Mouse (Mus musculus) limb, embryonic 14.5 days (tissue): ENCODE data around the gene Gm10065. TPM values are rescaled to one million over a fixed set of nuclear protein-coding genes. Genes with fewer than 3 reads are reported as not detected.
A peak's percentile ranks its signal among the peaks of the same experiment; 100 is the strongest.

Experiments
- ATAC-seq: fragments of 200-750 bp; cut with Nextera tagmentation; 2 replicates; pipeline ENCODE4 v1.8.0; 2017; ENCODE audit warnings: low read depth, moderate number of reproducible peaks, moderate TSS enrichment; ENCODE audit not compliant: low FRiP score
- DNase-seq: peaks from one replicate; pipeline ENCODE4 v3.0.0-alpha.2; 2015; ENCODE audit warnings: low spot score
- H3K27ac ChIP-seq: fragments of 300-500 bp; sonication (generic); replicated peaks from 2 replicates; pipeline ENCODE4 v1.5.1; 2014; ENCODE audit warnings: low read depth, mild to moderate bottlenecking, low read length, moderate library complexity, mixed read lengths
- H3K27me3 ChIP-seq: fragments of 300-500 bp; sonication (generic); 2 replicates; pipeline ENCODE4 v1.6.1; 2014; ENCODE audit warnings: low read length, mixed read lengths; ENCODE audit not compliant: control insufficient read depth, insufficient read depth
- H3K36me3 ChIP-seq: fragments of 300-500 bp; sonication (generic); 2 replicates; pipeline ENCODE4 v1.6.1; 2014; ENCODE audit warnings: mild to moderate bottlenecking, low read length, moderate library complexity, mixed read lengths; ENCODE audit not compliant: control insufficient read depth, insufficient read depth
- H3K4me1 ChIP-seq: fragments of 300-500 bp; sonication (generic); 2 replicates; pipeline ENCODE4 v1.6.1; 2014; ENCODE audit warnings: antibody characterized with exemption, low read length, mixed read lengths; ENCODE audit not compliant: control insufficient read depth, insufficient read depth
- H3K4me2 ChIP-seq: fragments of 300-500 bp; sonication (generic); replicated peaks from 2 replicates; pipeline ENCODE4 v1.6.1; 2014; ENCODE audit warnings: low read depth, mild to moderate bottlenecking, low read length, moderate library complexity; ENCODE audit not compliant: severe bottlenecking
- H3K4me3 ChIP-seq: fragments of 300-500 bp; sonication (generic); replicated peaks from 2 replicates; pipeline ENCODE4 v1.5.1; 2014; ENCODE audit warnings: low read length
- H3K9ac ChIP-seq: fragments of 300-500 bp; sonication (generic); 2 replicates; pipeline ENCODE4 v1.6.1; 2014; ENCODE audit warnings: mild to moderate bottlenecking, low read depth, low read length, moderate library complexity; ENCODE audit not compliant: severe bottlenecking
- H3K9me3 ChIP-seq: fragments of 300-500 bp; sonication (generic); 2 replicates; pipeline ENCODE4 v1.6.1; 2016; ENCODE audit warnings: low read length; ENCODE audit not compliant: control insufficient read depth
- POLR2A ChIP-seq: fragments of 200-500 bp; IDR thresholded peaks from 2 replicates; pipeline ENCODE4 v1.8.0; 2012; ENCODE audit warnings: inconsistent platforms, mild to moderate bottlenecking, moderate library complexity, borderline replicate concordance; ENCODE audit not compliant: insufficient read depth, insufficient read length; ENCODE audit errors: extremely low read depth
- WGBS: fragments of 180-500 bp; shearing (Covaris S2); extraction: QIAGEN DNeasy Blood & Tissue Kit; methylation state at CpG from one replicate; pipeline ENCODE4 v1.1.7; 2014; 5-methylcytosine and 5-hydroxymethylcytosine counted together
- microRNA counts: library from miRNA; unstranded; fragments of <30 nt; microRNA quantifications from one replicate; lab custom pipeline; 2016
- microRNA-seq: library from miRNA; unstranded; fragments of <30 nt; microRNA quantifications from one replicate; pipeline ENCODE4, GENCODE M21; 2016
- polyA plus RNA-seq, 2 experiments: library from polyadenylated mRNA; depleted of rRNA in 1 of 2; stranded (reverse) in 1 of 2; unstranded in 1 of 2; fragments of >200 nt; fragmentation: Nextera tagmentation in 1 of 2; extraction: Ambion mirVana in 1 of 2; gene quantifications; 2 replicates each; pipeline versions ENCODE4 v1.2.1 to v1.2.3; 2012 to 2014

Gene Gm10065
- polyA plus RNA-seq, 2 experiments: not detected

DNA sequence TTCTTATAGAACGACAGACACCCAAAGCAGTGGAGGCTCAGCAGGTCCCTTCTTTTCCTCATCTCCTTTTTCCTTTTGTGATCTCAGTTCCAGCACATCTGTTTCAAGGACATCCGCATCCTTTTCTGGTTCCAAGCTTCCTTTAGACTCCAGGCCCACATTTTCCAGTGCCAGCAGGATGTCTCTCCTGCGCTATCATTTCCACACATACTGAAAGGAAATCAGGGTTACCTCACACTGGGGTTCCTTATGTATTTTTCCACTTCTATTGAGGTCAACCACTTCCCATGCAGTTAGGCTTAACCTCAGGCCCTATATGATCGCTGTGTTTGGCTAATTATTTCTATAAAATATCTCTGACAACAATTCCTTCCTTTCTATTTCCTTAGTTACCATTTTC is 43.8 kb downstream of the Gm10065 start:
- no peak overlapping the region for H3K4me2 ChIP-seq
- H3K4me1 ChIP-seq: no peaks in the 10 kb centered on the region
- no peaks in the 10 kb centered on the region for H3K27me3 ChIP-seq
- H3K36me3 ChIP-seq: no peaks in the 10 kb centered on the region
- DNase-seq (no peak), ATAC-seq (no peak)
- H3K9me3 ChIP-seq: no peaks in the 10 kb centered on the region
- no peak overlapping the region for H3K4me3 ChIP-seq
- no peak for TF ChIP-seq POLR2A
- no peak overlapping the region for H3K27ac ChIP-seq
- 83% methylated on average over 4 of the region's 4 CpGs for WGBS
- H3K9ac ChIP-seq: no peak overlapping the region

MicroRNAs encoded within 50 kb of the gene (microRNA counts, 519-probe panel; counts per million panel counts)
- 3,333 counts per million, percentile 65 among the panel's probes with 10 or more counts for microRNA mmu-miR-1896 (lab: Ali Mortazavi, UCI)

Small RNA genes within 50 kb of the gene (microRNA-seq; reads per million reads assigned to microRNA genes)
- gene Mir1896: not detected

Other genes with a start within 250 kb of the Gm10065 start
- gene Gpx5, start 186.7 kb downstream of the Gm10065 start, polyA plus RNA-seq (2012; rRNA removed): 0.05 and 0.29 TPM in 2 replicates
- not detected in 2 replicates for gene Gpx5, start 186.7 kb downstream of the Gm10065 start, polyA plus RNA-seq (2014; fragmentation: Nextera tagmentation; extraction: Ambion mirVana)
- 0.19 and 0.27 TPM in 2 replicates for gene Gpx6, start 167.3 kb downstream of the Gm10065 start, polyA plus RNA-seq (2012; rRNA removed)
- 0.35 and 0.63 TPM in 2 replicates for gene Gpx6, start 167.3 kb downstream of the Gm10065 start, polyA plus RNA-seq (2014; fragmentation: Nextera tagmentation; extraction: Ambion mirVana)
- gene Olfr1367, start 132.5 kb downstream of the Gm10065 start, polyA plus RNA-seq (2012; rRNA removed): not detected in 2 replicates
- not detected in 2 replicates for gene Olfr1367, start 132.5 kb downstream of the Gm10065 start, polyA plus RNA-seq (2014; fragmentation: Nextera tagmentation; extraction: Ambion mirVana)
- 7.0 and 9.7 TPM in 2 replicates for gene Zscan12, start 116.6 kb downstream of the Gm10065 start, polyA plus RNA-seq (2012; rRNA removed)
- gene Zscan12, start 116.6 kb downstream of the Gm10065 start, polyA plus RNA-seq (2014; fragmentation: Nextera tagmentation; extraction: Ambion mirVana): 11.2 and 11.4 TPM in 2 replicates
- gene Zkscan3, start 76.7 kb downstream of the Gm10065 start, polyA plus RNA-seq (2012; rRNA removed): 71.0 and 81.2 TPM in 2 replicates
- 74.6 and 82.0 TPM in 2 replicates for gene Zkscan3, start 76.7 kb downstream of the Gm10065 start, polyA plus RNA-seq (2014; fragmentation: Nextera tagmentation; extraction: Ambion mirVana)
- 2.1 and 3.1 TPM in 2 replicates for gene Pgbd1, start 38.4 kb downstream of the Gm10065 start, polyA plus RNA-seq (2012; rRNA removed)
- gene Pgbd1, start 38.4 kb downstream of the Gm10065 start, polyA plus RNA-seq (2014; fragmentation: Nextera tagmentation; extraction: Ambion mirVana): 2.4 and 3.1 TPM in 2 replicates
- 44.6 and 52.4 TPM in 2 replicates for gene Zscan26, start 25.7 kb downstream of the Gm10065 start, polyA plus RNA-seq (2012; rRNA removed)
- gene Zscan26, start 25.7 kb downstream of the Gm10065 start, polyA plus RNA-seq (2014; fragmentation: Nextera tagmentation; extraction: Ambion mirVana): 17.7 and 20.5 TPM in 2 replicates
- 0.55 and 0.69 TPM in 2 replicates for gene Nkapl, start 10.9 kb downstream of the Gm10065 start, polyA plus RNA-seq (2012; rRNA removed)
- 2.4 and 2.6 TPM in 2 replicates for gene Nkapl, start 10.9 kb downstream of the Gm10065 start, polyA plus RNA-seq (2014; fragmentation: Nextera tagmentation; extraction: Ambion mirVana)
- 1.8 and 2.2 TPM in 2 replicates for gene Zkscan4, start 534 bp downstream of the Gm10065 start, polyA plus RNA-seq (2012; rRNA removed)
- gene Zkscan4, start 534 bp downstream of the Gm10065 start, polyA plus RNA-seq (2014; fragmentation: Nextera tagmentation; extraction: Ambion mirVana): 2.9 and 3.8 TPM in 2 replicates
- 0.17 and 0.30 TPM in 2 replicates for gene AK157302, start 15.8 kb upstream of the Gm10065 start, polyA plus RNA-seq (2012; rRNA removed)
- 0.28 and 0.29 TPM in 2 replicates for gene AK157302, start 15.8 kb upstream of the Gm10065 start, polyA plus RNA-seq (2014; fragmentation: Nextera tagmentation; extraction: Ambion mirVana)
- gene Gm11273, start 22.0 kb upstream of the Gm10065 start, polyA plus RNA-seq (2012; rRNA removed): 5.1 and 5.9 TPM in 2 replicates
- 6.1 and 6.8 TPM in 2 replicates for gene Gm11273, start 22.0 kb upstream of the Gm10065 start, polyA plus RNA-seq (2014; fragmentation: Nextera tagmentation; extraction: Ambion mirVana)
- gene Zkscan8, start 51.7 kb upstream of the Gm10065 start, polyA plus RNA-seq (2012; rRNA removed): 12.9 and 16.2 TPM in 2 replicates
- 8.8 and 10.0 TPM in 2 replicates for gene Zkscan8, start 51.7 kb upstream of the Gm10065 start, polyA plus RNA-seq (2014; fragmentation: Nextera tagmentation; extraction: Ambion mirVana)
- gene Olfr1366, start 63.4 kb upstream of the Gm10065 start, polyA plus RNA-seq (2012; rRNA removed): not detected in 2 replicates
- gene Olfr1366, start 63.4 kb upstream of the Gm10065 start, polyA plus RNA-seq (2014; fragmentation: Nextera tagmentation; extraction: Ambion mirVana): 0.15 and 0.30 TPM in 2 replicates
- not detected in 2 replicates for gene Olfr1535, start 80.5 kb upstream of the Gm10065 start, polyA plus RNA-seq (2012; rRNA removed)
- not detected in 2 replicates for gene Olfr1535, start 80.5 kb upstream of the Gm10065 start, polyA plus RNA-seq (2014; fragmentation: Nextera tagmentation; extraction: Ambion mirVana)
- not detected in 2 replicates for gene Olfr1364, start 102.3 kb upstream of the Gm10065 start, polyA plus RNA-seq (2012; rRNA removed)
- gene Olfr1364, start 102.3 kb upstream of the Gm10065 start, polyA plus RNA-seq (2014; fragmentation: Nextera tagmentation; extraction: Ambion mirVana): not detected in 2 replicates
- not detected in 2 replicates for gene Olfr1362, start 134.6 kb upstream of the Gm10065 start, polyA plus RNA-seq (2012; rRNA removed)
- gene Olfr1362, start 134.6 kb upstream of the Gm10065 start, polyA plus RNA-seq (2014; fragmentation: Nextera tagmentation; extraction: Ambion mirVana): not detected in 2 replicates
- gene Olfr11, start 163.1 kb upstream of the Gm10065 start, polyA plus RNA-seq (2012; rRNA removed): not detected in 2 replicates
- not detected in 2 replicates for gene Olfr11, start 163.1 kb upstream of the Gm10065 start, polyA plus RNA-seq (2014; fragmentation: Nextera tagmentation; extraction: Ambion mirVana)
- gene Olfr1361, start 183.9 kb upstream of the Gm10065 start, polyA plus RNA-seq (2012; rRNA removed): not detected in 2 replicates
- gene Olfr1361, start 183.9 kb upstream of the Gm10065 start, polyA plus RNA-seq (2014; fragmentation: Nextera tagmentation; extraction: Ambion mirVana): not detected in 2 replicates
- not detected in 2 replicates for gene Olfr1360, start 198.0 kb upstream of the Gm10065 start, polyA plus RNA-seq (2012; rRNA removed)
- not detected in 2 replicates for gene Olfr1360, start 198.0 kb upstream of the Gm10065 start, polyA plus RNA-seq (2014; fragmentation: Nextera tagmentation; extraction: Ambion mirVana)
- not detected in 2 replicates for gene Olfr1359, start 218.7 kb upstream of the Gm10065 start, polyA plus RNA-seq (2012; rRNA removed)
- gene Olfr1359, start 218.7 kb upstream of the Gm10065 start, polyA plus RNA-seq (2014; fragmentation: Nextera tagmentation; extraction: Ambion mirVana): not detected in 2 replicates
- gene Hist1h2bl, start 236.7 kb upstream of the Gm10065 start, polyA plus RNA-seq (2012; rRNA removed): 15.9 and 20.8 TPM in 2 replicates
- gene Hist1h2bl, start 236.7 kb upstream of the Gm10065 start, polyA plus RNA-seq (2014; fragmentation: Nextera tagmentation; extraction: Ambion mirVana): 2.4 and 4.4 TPM in 2 replicates
- gene Hist1h2ai, start 237.0 kb upstream of the Gm10065 start, polyA plus RNA-seq (2012; rRNA removed): 17.5 and 34.8 TPM in 2 replicates
- gene Hist1h2ai, start 237.0 kb upstream of the Gm10065 start, polyA plus RNA-seq (2014; fragmentation: Nextera tagmentation; extraction: Ambion mirVana): 30.7 and 38.1 TPM in 2 replicates
- 34.5 and 61.8 TPM in 2 replicates for gene Hist1h3h, start 238.2 kb upstream of the Gm10065 start, polyA plus RNA-seq (2012; rRNA removed)
- 18.4 and 18.6 TPM in 2 replicates for gene Hist1h3h, start 238.2 kb upstream of the Gm10065 start, polyA plus RNA-seq (2014; fragmentation: Nextera tagmentation; extraction: Ambion mirVana)
- gene Hist1h2bm, start 242.6 kb upstream of the Gm10065 start, polyA plus RNA-seq (2012; rRNA removed): 15.1 and 19.3 TPM in 2 replicates
- 4.8 and 6.3 TPM in 2 replicates for gene Hist1h2bm, start 242.6 kb upstream of the Gm10065 start, polyA plus RNA-seq (2014; fragmentation: Nextera tagmentation; extraction: Ambion mirVana)